Mouse (Mus musculus) neural tube, embryonic 15.5 days (tissue): ENCODE results near the gene Pdhx. TPM values are rescaled to one million over a fixed set of nuclear protein-coding genes. Genes with fewer than 3 reads are reported as not detected.

Experiments used
- ATAC-seq: fragments of 200-750 bp; cut with Nextera tagmentation; 2 replicates; pipeline ENCODE4 v1.8.0; 2017; ENCODE audit warnings: mild to moderate bottlenecking, moderate TSS enrichment, moderate library complexity; ENCODE audit not compliant: low FRiP score
- H3K27ac ChIP-seq: fragments of 300-500 bp; sonication (generic); replicated peaks from 2 replicates; pipeline ENCODE4 v1.5.1; 2015; ENCODE audit warnings: mild to moderate bottlenecking, inconsistent platforms
- H3K27me3 ChIP-seq: fragments of 300-500 bp; sonication (generic); replicated peaks from 2 replicates; pipeline ENCODE4 v1.6.1; 2015; ENCODE audit warnings: inconsistent platforms
- H3K36me3 ChIP-seq: fragments of 300-500 bp; sonication (generic); 2 replicates; pipeline ENCODE4 v1.6.1; 2015; ENCODE audit warnings: inconsistent platforms
- H3K4me1 ChIP-seq: fragments of 300-500 bp; sonication (generic); 2 replicates; pipeline ENCODE4 v1.6.1; 2015; ENCODE audit warnings: inconsistent platforms
- H3K4me2 ChIP-seq: fragments of 300-500 bp; sonication (generic); 2 replicates; pipeline ENCODE4 v1.6.1; 2015; ENCODE audit warnings: inconsistent platforms, mild to moderate bottlenecking, moderate library complexity
- H3K4me3 ChIP-seq: fragments of 300-500 bp; sonication (generic); replicated peaks from 2 replicates; pipeline ENCODE4 v1.5.1; 2015; ENCODE audit warnings: mild to moderate bottlenecking, inconsistent platforms
- H3K9ac ChIP-seq: fragments of 300-500 bp; sonication (generic); replicated peaks from 2 replicates; pipeline ENCODE4 v1.6.1; 2015; ENCODE audit warnings: mild to moderate bottlenecking, inconsistent platforms
- H3K9me3 ChIP-seq: fragments of 300-500 bp; sonication (generic); replicated peaks from 2 replicates; pipeline ENCODE4 v1.6.1; 2016; ENCODE audit warnings: inconsistent platforms
- WGBS: fragments of 180-500 bp; shearing (Covaris S2); methylation state at CpG from one replicate; pipeline ENCODE4 v1.1.7; 2015; ENCODE audit warnings: mixed read lengths; 5-methylcytosine and 5-hydroxymethylcytosine counted together
- polyA plus RNA-seq: library from polyadenylated mRNA; unstranded; fragments of >200 nt; fragmentation: Nextera tagmentation; extraction: Ambion mirVana; gene quantifications from 2 replicates; pipeline ENCODE4 v1.2.1, GENCODE M21; 2015

The Pdhx gene
- polyA plus RNA-seq, 1 experiment from 2014 or later, result 74.0 TPM

DNA sequence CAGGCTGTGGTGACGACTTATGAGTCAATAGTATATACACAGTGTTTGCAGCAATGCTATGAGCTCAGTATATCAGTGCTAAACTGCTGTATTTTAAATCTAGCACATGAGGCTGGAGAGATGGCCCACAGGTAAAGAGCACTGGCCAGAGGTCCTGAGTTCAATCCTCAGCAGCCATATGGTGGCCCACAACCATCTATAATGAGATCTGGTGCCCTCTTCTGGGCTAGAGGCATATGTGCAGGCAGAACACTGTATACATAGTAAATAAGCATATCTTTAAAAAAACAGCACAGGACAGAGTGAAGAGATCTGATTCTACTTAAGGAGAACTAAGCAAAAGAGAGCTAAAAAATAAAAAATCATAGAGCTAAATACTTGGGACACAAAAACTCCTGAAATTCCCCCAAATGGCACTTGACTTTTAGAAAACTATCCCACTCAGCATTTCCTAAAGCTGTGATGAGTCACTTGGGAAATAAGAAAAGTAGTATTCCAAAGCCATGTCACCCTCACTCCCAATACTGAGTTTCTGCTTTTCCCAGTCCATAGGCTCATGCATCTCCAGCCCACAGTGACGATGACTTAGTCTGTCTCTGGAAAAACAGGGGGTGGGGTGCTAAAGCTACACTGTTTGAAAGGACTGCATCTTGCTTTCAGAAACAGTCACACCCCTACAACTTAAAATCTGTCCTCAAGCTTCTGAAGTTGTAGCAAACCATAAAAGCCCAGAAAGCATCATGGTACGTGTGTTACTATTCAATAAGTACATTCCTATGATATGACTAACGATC is 60.3 kb downstream of the Pdhx start:
- no peaks in the 10 kb centered on the region for H3K4me1 ChIP-seq
- H3K4me2 ChIP-seq, result no peak overlapping the region
- WGBS, result 85% methylated on average over 4 of the region's 4 CpGs
- ATAC-seq, result no peak
- no peak overlapping the region for H3K27ac ChIP-seq
- no peak overlapping the region for H3K4me3 ChIP-seq
- no peaks in the 10 kb centered on the region for H3K9me3 ChIP-seq
- H3K9ac ChIP-seq, result no peak overlapping the region
- H3K27me3 ChIP-seq, result no peaks in the 10 kb centered on the region
- H3K36me3 ChIP-seq, result no peaks in the 10 kb centered on the region

DNA sequence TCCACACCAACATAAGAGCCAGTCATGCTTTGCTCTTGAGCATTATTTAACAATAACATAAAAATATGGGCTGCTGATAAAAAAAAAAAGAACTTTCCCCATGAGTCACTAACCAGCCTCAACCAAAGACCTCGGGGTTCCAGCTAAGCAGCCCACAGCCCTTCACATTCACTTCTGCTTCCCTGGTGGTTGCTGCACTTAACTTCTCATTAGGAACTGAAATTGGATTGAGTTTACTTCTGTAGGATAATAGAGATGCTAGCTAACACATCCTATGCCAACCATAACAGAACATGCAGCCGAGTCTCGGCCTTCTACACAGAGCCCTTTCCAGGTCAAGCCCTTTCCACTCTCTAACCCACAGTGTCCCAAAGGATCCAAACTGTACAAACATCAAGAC is 65.1 kb downstream of the Pdhx start:
- WGBS, result 85% methylated on average over 3 of the region's 3 CpGs

DNA sequence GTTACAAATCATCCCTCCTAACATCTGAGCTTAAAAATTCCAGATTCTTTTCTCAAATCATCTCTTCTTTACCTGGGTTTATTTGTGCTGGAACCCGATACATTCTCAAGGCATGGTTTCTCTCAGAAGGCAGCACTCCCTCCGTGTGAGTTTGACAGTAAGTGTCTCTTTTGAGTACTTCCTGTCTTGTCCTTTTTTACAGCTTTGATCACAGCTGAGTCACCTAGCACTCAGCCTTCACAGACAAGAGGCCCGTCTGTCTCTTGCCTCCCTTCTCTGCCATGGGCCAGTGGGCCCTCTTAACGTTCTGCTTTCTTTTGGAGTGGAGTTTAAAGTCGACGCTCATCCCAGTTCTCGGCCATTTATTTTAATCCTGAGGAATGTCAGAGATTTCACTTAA is 68.7 kb downstream of the Pdhx start:
- WGBS, result 67% methylated on average over 7 of the region's 7 CpGs

More for the DNA sequence above, 65.1 kb downstream of the Pdhx start:
- no peaks in the 10 kb centered on the region for H3K9me3 ChIP-seq
- H3K4me3 ChIP-seq, result no peak overlapping the region
- H3K36me3 ChIP-seq, result no peaks in the 10 kb centered on the region
- no peak overlapping the region for H3K4me2 ChIP-seq
- no peak overlapping the region for H3K9ac ChIP-seq
- ATAC-seq, result no peak
- H3K27ac ChIP-seq, result no peak overlapping the region
- H3K27me3 ChIP-seq, result no peaks in the 10 kb centered on the region
- H3K4me1 ChIP-seq, result no peaks in the 10 kb centered on the region

DNA sequence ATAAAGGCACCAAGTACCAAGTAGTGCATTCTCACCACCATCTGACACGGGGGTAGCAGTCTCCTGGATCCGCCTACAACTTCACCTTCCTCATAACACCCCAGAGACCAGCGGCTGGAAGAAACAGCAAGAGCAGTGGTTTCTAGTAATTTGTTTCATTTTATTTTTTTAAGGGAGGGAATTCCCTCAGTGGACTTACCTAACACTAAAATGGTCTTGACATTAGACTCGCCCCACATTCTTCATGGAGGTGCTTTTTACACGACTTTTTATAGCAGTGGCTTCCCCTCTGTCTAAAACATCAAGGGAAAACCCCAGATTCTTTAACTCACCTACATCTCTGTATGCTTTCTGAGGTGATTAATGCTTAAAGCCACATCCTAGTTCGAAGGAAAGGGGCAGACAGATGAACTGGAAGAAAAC is 74.1 kb downstream of the Pdhx start:
- Histone ChIP-seq H3K27me3 (no peaks in the 10 kb centered on the region), H3K4me3 (no peak overlapping the region), H3K9me3 (no peaks in the 10 kb centered on the region), H3K9ac (no peak overlapping the region), H3K27ac (no peak overlapping the region), H3K36me3 (no peaks in the 10 kb centered on the region), H3K4me1 (peaks cover 6% of the 10 kb centered on the region; the same call in 1 of the 2 replicates), H3K4me2 (no peak overlapping the region)
- no peak for ATAC-seq
- WGBS, result 60% methylated on average over 6 of the region's 6 CpGs

More for the DNA sequence above, 68.7 kb downstream of the Pdhx start:
- Histone ChIP-seq H3K4me2 (no peak overlapping the region), H3K4me1 (no peaks in the 10 kb centered on the region), H3K4me3 (no peak overlapping the region), H3K9ac (no peak overlapping the region), H3K9me3 (no peaks in the 10 kb centered on the region), H3K36me3 (no peaks in the 10 kb centered on the region), H3K27me3 (no peaks in the 10 kb centered on the region), H3K27ac (no peak overlapping the region)
- ATAC-seq, result no peak

DNA sequence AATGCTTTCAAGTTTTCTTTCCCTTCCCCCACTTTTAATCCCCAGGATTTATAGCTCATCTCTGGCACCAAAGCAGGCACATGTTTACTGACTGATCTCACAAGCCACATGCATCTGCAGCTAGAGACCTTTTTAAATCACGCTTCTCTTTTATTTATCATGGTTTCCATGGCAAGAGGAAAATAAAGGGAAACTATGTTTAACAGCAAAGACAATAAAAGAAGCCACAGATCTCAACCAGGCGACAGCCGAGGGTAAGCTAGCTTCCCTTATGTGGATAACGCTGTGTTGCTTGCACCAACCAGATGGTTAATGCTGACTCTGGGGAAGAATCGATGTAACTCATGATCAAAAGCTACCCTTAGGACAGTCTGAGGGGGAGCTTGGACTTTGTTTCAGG is 75.0 kb downstream of the Pdhx start:
- ATAC-seq, result peak; percentile 61; the same call in 1 of the 2 replicates
- no peaks in the 10 kb centered on the region; the same call in 1 of the 2 replicates for H3K27me3 ChIP-seq
- no peaks in the 10 kb centered on the region for H3K9me3 ChIP-seq
- no peak overlapping the region for H3K27ac ChIP-seq
- H3K9ac ChIP-seq, result no peak overlapping the region
- 5% methylated on average over 5 of the region's 5 CpGs for WGBS
- no peak overlapping the region for H3K4me3 ChIP-seq
- peaks cover 6% of the 10 kb centered on the region; the same call in 1 of the 2 replicates for H3K4me1 ChIP-seq
- no peak overlapping the region for H3K4me2 ChIP-seq
- H3K36me3 ChIP-seq, result no peaks in the 10 kb centered on the region

DNA sequence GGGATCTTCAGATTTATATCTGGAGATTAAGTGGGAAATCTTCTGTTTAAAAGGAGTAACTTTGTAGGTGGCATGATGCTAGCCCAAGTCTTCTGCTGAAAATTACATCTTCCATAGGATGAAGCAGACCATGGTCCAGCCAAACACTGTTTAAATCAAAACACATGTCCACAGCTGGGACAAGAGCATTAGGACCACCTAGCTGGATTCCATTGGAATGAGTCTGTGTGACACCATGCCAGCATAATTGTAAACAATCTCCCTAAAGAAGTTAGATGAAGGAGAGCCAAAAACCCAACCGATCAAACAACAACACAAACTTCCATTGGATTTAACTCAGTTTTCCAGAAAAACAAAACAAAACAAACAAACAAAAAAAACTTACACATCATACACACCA is 75.4 kb downstream of the Pdhx start:
- Histone ChIP-seq H3K4me3 (no peak overlapping the region), H3K36me3 (no peaks in the 10 kb centered on the region), H3K27ac (no peak overlapping the region), H3K27me3 (no peaks in the 10 kb centered on the region; the same call in 1 of the 2 replicates), H3K4me2 (no peak overlapping the region), H3K9me3 (no peaks in the 10 kb centered on the region), H3K9ac (no peak overlapping the region), H3K4me1 (peaks cover 6% of the 10 kb centered on the region; the same call in 1 of the 2 replicates)
- 44% methylated on average over 1 of the region's 1 CpGs for WGBS
- no peak for ATAC-seq

DNA sequence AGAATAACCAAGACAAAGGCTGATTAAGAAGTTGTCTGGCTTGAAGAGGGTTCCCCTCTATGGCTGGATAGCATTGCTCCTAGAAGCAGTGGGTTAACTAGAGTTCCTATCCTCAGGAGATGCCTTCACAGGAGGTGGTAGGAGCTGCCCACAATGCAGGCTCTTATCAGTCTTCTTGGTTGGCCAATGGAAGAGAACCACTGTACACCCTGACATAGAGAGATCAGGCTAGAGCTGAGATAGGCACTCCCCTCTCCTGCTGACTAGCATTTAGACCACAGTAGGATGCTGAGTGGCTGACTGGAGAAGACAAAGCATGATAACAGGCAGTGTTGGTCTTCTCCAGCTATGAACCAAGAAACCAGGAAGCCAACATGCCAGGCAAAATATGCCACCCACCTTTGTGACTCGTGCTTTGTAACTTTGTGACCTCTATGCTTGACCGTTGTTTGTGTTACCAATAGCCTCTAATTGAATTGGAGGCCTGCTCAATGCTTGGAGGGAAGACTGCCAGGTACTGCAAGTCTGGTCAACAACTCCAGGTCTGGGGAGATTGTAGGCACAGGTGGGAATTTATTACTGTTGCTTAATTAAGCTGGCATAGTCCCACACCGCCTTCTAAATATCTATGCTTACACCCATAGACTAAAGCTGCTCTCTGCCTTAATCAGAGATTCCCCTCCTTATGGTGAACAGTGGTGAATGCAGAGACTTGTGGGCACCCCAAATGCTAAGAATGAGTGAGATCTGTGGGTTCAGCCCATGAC is 79.3 kb downstream of the Pdhx start:
- 92% methylated on average over 3 of the region's 3 CpGs for WGBS
- H3K9me3 ChIP-seq, result no peaks in the 10 kb centered on the region
- H3K4me3 ChIP-seq, result no peak overlapping the region
- no peaks in the 10 kb centered on the region for H3K36me3 ChIP-seq
- no peak overlapping the region for H3K9ac ChIP-seq
- no peak for ATAC-seq
- no peak overlapping the region for H3K4me2 ChIP-seq
- peaks cover 6% of the 10 kb centered on the region; the same call in 1 of the 2 replicates for H3K4me1 ChIP-seq
- no peaks in the 10 kb centered on the region; the same call in 1 of the 2 replicates for H3K27me3 ChIP-seq
- H3K27ac ChIP-seq, result no peak overlapping the region

DNA sequence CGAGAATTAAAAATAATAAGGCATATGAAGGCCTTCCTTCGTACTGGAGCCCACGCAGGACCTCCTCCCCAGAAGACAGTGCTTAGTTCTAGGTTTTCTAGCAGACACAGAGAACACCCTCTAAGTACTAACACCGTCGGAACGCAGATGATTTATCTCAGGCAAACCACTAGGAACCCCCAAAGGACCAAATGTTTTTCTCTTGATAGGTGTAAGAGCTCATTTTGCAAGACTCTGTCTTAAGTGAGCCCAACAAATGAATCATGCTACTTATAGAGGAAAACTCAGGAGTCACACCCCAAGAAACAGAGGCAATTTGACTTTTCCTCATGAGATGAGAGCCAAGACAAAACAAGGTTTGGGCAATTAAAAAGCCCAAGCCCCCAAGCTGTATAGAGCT is 80.9 kb downstream of the Pdhx start:
- no peak overlapping the region for H3K4me2 ChIP-seq
- WGBS, result 89% methylated on average over 6 of the region's 6 CpGs
- no peak overlapping the region for H3K4me3 ChIP-seq
- H3K27ac ChIP-seq, result no peak overlapping the region
- no peaks in the 10 kb centered on the region; the same call in 1 of the 2 replicates for H3K27me3 ChIP-seq
- H3K9me3 ChIP-seq, result no peaks in the 10 kb centered on the region
- no peak for ATAC-seq
- H3K4me1 ChIP-seq, result no peaks in the 10 kb centered on the region
- no peak overlapping the region for H3K9ac ChIP-seq
- no peaks in the 10 kb centered on the region for H3K36me3 ChIP-seq

DNA sequence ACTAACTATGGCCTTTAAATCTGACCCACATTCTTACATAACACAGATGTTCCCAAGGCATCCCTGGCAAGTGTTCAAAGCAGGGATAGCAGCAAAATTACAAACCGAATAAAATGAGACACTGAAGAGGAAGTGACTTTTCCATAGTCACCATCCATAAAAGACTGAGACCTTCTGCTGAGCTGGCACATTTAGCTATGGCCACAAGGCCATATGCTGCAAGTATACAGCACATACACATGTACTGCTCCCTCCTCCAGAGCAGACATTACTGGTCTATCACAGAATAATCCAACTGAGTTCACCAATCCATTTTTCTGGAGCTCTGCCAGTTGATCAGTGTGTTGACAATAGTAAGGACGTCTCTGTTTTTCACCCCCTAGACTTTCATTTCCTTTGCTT is 83.0 kb downstream of the Pdhx start:
- WGBS, result 67% methylated on average over 2 of the region's 2 CpGs
- no peak for ATAC-seq
- H3K27ac ChIP-seq, result no peak overlapping the region
- H3K4me1 ChIP-seq, result no peaks in the 10 kb centered on the region
- H3K4me3 ChIP-seq, result no peak overlapping the region
- no peaks in the 10 kb centered on the region for H3K9me3 ChIP-seq
- no peaks in the 10 kb centered on the region; the same call in 1 of the 2 replicates for H3K27me3 ChIP-seq
- no peak overlapping the region for H3K4me2 ChIP-seq
- H3K36me3 ChIP-seq, result no peaks in the 10 kb centered on the region
- H3K9ac ChIP-seq, result no peak overlapping the region

DNA sequence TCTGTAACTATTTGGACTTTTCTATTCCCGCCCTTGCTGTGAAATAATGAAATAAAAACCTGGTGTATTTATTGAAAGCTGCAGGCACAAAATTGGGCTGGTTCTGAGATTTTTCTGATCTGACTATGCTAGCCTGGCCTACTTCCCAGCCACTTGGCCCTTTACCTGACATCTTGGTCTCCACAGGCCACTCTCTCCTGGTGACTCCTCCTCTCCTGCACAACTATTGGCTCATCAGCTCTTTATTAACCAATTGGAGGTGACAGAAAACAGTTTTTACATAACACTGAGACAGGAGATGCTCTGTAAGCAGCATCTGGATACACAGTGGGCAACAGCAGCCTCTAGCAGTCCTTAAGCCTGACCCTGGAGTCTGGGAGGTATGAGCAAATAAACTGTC is 83.9 kb downstream of the Pdhx start:
- Histone ChIP-seq H3K36me3 (no peaks in the 10 kb centered on the region), H3K9me3 (no peaks in the 10 kb centered on the region), H3K4me3 (no peak overlapping the region), H3K4me1 (no peaks in the 10 kb centered on the region), H3K27me3 (no peaks in the 10 kb centered on the region; the same call in 1 of the 2 replicates), H3K9ac (no peak overlapping the region), H3K27ac (no peak overlapping the region), H3K4me2 (no peak overlapping the region)
- WGBS, result 88% methylated on average over 1 of the region's 1 CpGs
- ATAC-seq, result no peak

DNA sequence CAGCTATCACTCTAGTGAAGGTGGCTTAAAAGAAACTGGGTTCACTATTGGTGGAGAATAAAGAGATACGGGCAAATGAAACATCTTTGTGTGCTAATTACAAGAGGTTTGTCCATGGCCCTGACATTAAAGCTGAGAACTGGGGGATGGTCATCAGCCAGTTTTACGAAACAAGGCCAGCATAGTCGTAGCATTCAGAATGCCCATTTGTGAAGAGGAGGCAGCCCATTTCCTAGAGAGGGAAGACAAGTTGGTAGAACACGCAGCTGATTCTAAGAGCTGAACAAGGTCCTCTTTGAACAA is 85.7 kb downstream of the Pdhx start:
- Histone ChIP-seq H3K9me3 (no peaks in the 10 kb centered on the region), H3K36me3 (no peaks in the 10 kb centered on the region), H3K4me2 (no peak overlapping the region), H3K4me3 (no peak overlapping the region), H3K27me3 (no peaks in the 10 kb centered on the region), H3K27ac (no peak overlapping the region), H3K4me1 (no peaks in the 10 kb centered on the region), H3K9ac (no peak overlapping the region)
- ATAC-seq, result no peak
- 95% methylated on average over 4 of the region's 4 CpGs for WGBS
